Mouse (Mus musculus): ENCODE measurements around the gene Armc5.

Gene Armc5

DNA sequence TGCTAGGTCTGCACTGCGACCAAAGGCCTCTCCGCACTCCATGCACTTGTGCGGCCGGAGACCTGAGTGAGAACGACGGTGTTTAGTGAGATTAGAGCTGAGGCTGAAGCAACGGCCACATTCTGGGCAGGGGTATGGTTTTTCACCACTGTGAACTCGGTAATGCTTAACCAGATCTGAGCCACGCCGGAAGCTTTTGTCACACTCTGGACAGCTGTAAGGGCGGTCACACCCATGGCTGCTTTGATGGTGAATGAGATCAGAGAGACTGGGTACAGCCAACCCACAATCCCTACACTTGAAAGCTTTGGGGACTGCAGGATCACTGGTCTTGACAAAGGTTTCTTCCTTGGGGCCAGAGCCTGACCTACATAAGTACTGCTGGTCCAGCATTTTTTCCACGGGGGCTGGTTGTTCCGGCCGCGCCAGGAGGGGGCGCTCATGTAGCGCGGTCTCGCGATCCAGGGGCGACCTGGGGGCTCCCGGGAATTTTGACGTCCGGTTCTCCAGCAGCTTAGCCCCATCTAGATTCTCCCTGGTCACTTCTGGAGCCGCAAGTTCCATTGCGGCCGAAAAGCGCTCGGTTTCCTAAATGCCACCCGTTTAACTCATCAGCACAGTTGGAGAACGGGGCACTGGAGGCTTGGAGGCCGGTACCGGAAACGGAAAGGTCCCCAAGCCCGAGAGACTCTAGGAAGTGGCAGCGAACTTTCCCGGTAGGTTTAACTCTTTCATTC, at the start of gene Armc5:
TSS of gene Armc5 (plus strand) at position 487 of the 737 bp plus-strand sequence.
- DNase-seq (ENCODE audit: low read depth): peak; percentile 79

DNA sequence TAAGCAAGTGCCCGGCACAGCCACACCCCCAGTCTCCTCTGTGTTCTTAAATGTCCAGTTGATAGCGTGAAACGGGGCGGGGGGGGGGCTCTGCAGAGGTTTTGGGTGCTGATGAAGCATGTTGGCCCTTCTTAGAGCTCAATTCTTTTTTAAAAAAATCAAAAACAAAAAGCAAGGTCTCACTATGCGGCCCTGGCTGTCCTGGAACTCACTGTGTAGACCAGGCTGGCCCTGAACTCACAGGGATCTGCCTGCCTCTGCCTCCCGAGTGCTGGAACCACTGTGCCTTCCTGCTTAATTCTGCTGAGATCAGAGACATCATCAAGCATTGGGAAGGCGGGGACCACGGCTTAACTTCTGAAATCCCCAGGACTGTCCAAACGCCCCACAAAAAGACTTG, 35.5 kb upstream of the Armc5 start:
- no peak for DNase-seq (ENCODE audit: low read depth)

DNA sequence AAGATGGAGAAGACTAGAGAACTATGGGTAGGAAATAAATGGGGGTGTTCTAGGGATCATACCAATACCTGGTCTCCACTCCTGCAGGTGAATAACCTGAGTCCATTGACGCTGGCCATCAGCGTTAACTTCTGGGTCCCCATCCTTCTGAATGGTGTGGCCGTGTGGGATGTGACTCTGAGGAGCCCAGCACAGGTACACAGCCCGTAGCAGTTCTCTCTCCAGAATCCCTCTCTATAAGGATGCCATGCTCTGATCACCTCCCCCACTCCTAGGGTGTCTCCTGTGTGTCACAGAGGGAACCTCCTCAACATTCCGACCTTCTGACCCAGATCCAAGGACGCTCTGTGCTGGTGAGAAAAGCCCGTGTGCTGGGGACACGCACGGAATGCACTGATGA, 34.1 kb upstream of the Armc5 start:
- DNase-seq (ENCODE audit: low read depth): no peak

DNA sequence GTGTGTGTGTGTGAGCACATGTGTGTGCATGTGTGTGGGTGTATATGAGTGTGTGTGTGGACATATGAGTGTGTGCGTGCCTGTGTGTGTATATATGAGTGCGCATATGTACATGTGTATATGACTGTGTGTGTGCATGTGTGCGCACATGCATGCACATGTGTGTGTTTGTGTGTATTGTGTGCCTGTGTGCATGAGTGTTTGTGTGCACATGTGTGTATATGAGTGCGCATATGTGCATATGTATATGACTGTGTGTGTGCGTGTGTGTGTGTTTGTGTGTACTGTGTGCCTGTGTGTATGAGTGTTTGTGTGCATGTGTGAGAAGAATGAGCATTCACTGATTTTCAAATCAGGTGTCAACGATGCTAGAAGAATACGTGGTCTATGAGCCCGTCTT, 33.0 kb upstream of the Armc5 start:
- no peak for DNase-seq (ENCODE audit: low read depth)

DNA sequence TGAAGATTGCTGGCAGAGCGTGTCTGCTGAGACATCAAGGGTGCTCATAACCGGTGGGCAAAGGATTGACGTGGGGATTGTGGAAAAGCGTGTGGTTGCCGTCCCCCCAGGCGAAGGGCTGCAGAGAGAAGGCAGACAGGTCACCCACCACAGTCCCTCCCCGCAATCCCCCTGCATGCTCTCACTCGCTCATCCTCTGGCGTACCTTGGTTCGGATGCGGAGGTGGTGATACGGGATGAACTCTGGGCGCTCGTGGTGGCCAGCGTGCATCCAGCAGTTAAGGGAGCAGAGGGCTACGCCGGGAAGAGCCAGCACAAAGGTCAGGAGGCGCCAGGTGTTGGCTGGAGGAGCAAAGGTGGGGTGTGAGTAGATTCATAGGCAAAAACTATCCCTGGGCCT, 31.4 kb upstream of the Armc5 start:
- no peak for DNase-seq (ENCODE audit: low read depth)

DNA sequence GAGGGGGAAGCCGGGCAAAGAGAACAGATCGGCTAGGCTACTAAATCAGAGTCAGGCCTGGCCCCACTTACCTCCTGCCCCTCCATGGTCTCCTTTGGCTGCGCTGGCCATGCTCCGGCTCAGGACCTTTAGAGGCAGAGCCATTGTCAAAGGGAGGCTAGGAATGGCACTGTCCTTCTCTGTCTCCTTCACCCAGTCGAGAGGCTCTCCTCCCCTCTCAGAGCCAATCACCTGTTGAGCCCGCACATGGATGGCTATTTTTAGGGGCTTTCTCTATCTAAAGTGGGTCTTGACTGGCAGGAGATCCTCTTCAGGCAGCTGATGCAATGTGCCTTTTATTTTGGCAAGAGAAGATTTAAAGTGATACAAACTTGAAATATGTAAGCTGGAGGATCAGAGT, 31.0 kb upstream of the Armc5 start, which contains the start of gene Cox6a2:
TSS of gene Cox6a2 (minus strand) at position 236 of the 400 bp plus-strand sequence.
- no peak for DNase-seq (ENCODE audit: low read depth)

DNA sequence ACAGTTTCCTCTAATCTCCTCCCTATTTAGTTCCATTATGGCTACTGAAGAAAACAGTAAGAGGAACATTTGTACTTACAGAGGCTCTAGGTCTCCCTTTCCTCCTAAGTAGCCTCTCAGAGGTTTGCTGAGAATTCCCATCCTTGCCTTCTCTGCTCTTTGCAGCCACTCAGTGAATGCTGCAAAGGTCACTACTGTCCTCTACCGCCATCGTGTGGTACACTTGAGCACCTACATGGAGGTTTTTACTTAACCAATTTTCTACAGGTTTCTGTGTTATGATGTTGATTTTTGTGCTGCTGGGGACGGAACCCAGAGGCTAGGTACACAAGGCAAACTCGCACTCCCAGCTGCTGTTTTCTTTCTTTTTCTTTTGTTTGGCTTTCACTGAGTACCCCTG, 29.0 kb upstream of the Armc5 start:
- DNase-seq (ENCODE audit: low read depth): peak; percentile 83

DNA sequence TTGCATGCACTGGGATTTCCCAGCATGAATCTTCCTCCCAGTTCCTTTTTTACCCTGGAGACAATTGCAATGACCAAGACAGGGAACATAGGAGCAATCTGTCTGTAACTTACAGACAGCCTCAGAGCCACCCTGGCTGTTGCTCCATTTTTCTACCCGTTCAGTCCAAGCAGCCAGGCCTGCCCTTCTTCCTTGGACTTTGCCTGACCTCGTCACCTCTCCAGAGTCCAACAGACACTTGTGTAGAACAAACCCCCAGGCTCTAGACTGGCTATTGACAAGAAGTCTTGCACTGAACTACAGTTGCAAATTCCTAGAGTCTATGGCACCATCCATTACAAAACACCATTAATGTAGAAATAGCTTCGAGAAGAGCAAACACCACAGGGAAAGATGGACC, 27.3 kb upstream of the Armc5 start:
- no peak for DNase-seq (ENCODE audit: low read depth)

DNA sequence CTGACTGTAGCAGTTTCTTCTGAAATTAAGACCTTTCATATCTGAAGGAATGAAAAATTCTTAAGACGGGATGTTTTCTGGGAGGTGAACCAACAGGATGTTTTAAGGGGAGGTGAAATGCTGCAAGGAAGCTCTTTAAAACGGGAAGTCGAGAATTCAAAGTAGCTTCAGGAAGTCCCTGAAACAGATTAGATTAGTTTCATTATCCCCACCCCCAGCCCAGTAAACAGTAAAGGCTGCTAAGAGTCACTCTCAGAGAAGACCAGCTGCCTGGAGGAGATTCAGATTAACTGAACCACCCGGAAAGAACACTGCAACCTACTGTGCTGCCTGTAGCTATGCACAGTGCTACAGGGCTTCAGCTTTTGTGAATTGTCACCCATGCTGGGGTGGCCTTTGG, 17.2 kb upstream of the Armc5 start:
- no peak for DNase-seq (ENCODE audit: low read depth)

DNA sequence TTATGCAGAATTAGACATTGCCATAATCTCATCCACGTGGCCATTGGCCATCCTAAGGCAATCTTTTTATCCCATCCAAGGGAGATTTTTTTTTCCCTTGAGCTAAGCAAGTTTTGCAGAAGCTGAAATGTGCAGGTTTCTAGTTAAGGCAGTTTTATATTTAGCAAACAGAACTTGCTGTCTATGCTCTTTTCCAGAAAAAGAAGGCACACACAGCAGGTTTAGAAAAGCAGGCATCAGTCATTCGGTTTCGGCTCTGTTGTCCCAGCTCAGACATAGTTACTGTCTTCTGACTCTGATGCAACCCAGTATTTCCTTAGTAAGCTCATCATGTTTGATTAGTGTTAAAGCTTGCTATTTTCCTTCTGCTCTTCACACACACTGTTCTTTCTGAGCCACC, 16.2 kb upstream of the Armc5 start:
- DNase-seq (ENCODE audit: low read depth): no peak

DNA sequence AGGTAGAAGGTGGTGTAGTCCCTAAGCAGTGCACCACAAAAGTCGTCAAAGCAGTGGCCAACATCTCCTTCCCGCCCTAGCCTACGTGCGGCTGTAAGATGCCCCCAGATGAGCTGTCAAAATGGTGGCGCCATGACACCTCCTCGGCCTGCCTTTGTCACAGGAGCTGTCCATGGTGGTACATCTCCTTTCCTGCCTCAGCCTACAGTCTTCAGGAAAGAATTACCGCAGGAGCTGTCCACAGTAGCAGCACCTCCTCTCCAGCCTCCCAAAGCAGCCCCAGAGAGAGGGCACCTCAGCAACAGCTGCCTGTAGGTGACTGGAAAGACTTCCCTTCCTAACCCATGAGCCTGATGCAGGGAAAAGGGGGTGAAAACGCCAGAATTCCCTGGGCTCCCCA, 5.4 kb upstream of the Armc5 start:
- DNase-seq (ENCODE audit: low read depth): no peak

DNA sequence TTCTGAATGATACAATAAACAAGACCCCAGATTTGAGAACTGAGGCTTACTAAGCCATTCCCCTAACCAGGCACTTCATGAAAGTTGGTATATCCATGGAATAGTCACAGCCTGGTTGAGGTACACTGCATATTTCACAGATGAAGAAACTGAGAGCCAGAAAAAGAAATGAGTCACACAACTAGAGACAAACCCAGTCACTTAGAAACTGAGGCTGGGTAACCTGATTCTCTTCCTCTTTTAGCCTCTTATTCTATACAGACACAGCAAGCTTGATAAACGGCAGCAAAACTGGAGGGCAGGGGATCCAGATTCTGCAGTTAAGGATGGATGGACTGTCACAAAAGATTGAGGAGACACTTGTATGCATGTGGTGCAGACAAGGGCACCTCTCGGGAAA, 2.3 kb upstream of the Armc5 start:
- DNase-seq (ENCODE audit: low read depth): no peak

DNA sequence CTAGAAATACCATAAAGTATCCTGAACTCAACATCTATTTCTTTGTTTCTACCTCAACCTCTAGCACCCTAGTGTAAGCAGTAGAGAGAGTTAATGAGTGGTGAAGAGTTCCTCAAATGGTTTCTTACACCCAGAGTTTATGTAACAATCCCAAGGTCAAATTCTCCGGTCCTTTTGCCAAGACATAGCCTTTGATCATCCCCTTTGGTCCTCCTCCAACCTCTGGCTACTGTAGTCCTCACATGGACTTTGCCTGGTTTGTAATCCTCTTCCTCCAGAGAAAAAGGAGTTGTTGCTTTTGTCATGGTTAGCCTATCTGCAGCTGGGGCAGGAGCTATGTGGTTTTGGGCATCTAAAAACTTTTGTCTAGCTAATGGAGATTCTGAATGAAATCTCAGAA, 1.7 kb upstream of the Armc5 start:
- DNase-seq (ENCODE audit: low read depth): no peak

DNA sequence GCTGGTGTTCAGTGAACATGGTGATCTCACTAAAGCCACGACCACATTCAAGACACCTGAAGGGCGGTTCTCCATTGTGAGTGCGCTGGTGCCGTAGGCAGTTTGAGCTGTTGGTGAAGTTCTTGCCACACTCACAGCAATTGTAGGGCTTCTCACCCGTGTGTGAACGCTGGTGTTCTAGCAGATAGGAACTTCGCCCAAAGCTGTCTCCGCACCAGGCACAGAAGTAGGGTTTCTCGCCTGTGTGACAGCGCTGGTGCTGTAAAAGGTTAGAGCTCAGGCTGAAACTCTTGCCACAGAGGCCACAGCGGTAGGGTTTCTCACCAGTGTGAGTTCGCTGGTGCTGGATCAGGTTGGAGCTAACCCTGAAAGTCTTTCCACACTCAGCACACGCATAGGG, 716 bp upstream of the Armc5 start:
- DNase-seq (ENCODE audit: low read depth): no peak

DNA sequence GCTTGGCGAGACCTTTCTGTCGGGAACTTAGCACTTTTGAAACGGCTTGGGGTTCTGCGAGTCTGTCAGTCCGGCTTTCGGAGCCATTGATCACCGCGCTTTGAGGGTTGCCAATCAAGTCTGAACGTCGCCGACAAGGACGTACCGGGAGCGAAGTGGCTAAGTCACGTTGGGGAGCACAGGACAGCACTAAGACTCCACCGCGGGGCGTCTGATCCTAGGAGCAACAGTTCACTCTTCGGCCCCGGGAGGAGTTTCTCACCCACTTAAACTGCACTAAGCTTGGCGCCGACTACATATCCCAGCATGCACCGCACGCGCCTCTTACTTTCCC, 418 bp downstream of the Armc5 start:
- no peak for DNase-seq (ENCODE audit: low read depth)

DNA sequence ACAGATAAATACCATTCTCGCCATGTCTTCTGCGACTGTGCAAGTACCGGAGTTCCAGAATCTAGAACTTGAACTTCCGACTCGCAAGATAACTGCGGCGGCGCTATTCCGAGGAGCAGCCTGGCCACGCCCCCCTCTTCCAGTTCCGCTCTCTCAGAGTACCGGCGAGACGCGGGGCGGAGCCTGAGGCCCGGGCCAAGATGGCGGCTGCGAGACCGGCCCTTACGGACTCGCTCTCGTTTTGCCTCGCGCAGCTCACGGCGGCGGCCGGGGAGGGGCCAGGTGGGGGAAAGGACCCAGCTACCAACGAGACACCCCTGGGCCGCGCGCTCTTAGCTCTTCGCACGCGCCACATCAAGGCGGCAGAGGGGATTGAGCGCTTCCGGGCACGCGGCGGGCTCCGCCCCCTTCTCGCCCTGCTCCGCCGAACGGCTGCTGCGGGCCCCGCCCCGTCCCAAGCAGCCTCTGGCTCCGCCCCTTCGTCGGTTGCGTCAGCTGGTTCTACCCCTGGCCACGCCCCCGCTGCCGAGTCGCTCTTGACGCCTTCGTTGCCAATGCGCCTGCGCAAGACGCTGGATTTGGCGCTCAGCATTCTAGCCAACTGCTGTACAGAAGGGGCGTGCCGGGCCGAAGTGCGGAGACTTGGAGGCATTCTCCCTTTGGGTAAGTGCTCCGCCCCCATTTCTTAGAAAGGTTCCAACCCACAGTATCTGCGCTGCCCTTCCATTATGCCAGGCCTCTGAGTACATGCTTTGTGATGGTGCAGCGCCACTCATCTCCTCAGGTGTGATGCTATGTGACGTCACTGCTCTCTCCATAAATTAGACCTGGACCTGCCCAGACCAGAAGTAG, 1.0 kb downstream of the Armc5 start, which contains the start of gene 9130023H24Rik:
TSS of gene 9130023H24Rik (minus strand) at position 105 of the 852 bp plus-strand sequence.
- DNase-seq (ENCODE audit: low read depth): peak; percentile 100

DNA sequence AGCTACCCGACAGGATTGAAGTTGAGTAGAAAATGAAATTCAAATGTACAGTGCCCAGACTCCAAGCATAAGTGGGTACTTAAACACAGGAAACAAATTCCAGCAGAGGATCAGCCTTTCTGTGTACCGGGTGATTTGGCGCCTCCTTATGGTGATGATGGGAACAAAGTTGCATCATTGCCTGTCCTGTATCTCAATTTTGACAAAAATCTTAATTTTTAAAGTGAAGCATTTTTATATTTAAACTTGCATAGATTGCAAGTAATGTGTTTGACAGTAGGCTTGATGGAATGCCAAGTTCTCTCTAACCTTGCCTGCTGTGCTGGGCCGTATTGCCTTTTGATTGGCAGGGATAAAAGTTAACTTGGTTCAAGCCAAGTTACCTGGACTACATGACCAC, 1.8 kb downstream of the Armc5 start:
- DNase-seq (ENCODE audit: low read depth): peak; percentile 75

DNA sequence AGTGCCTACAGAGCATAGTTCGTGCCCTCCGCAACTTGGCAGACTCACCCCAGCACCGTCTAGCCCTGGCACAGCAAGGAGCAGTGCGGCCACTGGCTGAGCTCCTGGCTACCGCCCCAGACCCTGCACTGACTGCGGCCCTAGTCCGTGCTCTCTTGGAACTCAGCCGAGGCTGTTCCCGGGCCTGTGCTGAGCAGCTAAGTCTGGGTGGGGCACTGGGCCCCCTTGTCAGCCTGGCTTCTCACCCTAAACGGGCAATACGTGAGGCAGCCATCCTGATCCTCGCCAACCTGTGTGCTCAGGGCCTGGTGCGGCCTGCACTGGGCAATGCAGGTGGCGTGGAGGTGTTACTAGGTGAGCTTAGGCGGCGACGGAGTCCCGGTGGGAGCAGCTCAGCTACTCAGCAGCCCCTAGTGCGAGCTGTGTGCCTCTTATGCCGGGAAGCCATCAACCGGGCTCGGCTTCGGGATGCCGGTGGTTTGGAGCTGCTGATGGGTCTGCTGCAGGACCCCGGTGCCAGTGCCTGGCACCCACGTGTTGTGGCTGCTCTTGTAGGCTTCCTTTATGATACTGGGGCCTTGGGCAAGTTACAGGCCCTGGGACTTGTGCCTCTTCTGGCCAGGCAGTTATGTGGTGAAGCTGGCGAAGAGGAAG, 3.1 kb downstream of the Armc5 start:
- DNase-seq (ENCODE audit: low read depth): no peak

DNA sequence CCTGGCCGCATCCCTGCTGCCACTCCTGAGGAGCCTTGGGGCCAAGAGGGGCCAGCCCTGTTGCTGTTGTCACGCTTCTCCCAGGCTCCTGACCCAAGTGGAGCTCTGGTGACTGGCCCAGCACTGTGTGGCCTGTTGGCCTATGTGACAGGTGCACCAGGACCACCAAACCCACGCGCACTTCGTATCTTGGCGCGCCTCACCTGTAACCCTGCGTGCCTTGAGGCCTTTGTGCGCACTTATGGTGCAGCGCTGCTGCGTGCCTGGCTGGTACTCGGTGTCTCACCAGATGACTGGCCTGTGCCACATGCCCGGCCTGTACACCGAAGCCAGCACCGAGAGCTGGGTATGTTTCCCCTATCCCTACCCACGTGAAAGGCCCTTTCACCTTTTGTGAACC, 5.2 kb downstream of the Armc5 start:
- no peak for DNase-seq (ENCODE audit: low read depth)

DNA sequence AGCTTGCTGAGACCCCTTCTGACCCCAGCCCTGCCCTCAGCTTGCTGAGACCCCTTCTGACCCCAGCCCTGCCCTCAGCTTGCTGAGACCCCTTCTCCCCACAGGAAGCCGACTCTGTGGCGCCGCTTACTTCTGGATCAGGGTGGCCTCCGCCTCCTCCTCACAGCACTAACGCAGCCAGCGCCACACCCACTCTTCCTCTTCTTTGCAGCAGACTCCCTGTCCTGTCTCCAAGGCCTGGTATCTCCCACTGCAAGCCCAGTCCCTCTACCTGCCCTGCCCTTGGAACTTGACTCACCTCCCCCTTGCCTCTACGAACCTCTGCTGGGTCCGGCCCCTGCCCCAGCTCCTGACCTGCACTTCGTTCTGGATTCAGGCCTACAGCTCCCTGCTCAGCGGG, 6.8 kb downstream of the Armc5 start:
- no peak for DNase-seq (ENCODE audit: low read depth)

DNA sequence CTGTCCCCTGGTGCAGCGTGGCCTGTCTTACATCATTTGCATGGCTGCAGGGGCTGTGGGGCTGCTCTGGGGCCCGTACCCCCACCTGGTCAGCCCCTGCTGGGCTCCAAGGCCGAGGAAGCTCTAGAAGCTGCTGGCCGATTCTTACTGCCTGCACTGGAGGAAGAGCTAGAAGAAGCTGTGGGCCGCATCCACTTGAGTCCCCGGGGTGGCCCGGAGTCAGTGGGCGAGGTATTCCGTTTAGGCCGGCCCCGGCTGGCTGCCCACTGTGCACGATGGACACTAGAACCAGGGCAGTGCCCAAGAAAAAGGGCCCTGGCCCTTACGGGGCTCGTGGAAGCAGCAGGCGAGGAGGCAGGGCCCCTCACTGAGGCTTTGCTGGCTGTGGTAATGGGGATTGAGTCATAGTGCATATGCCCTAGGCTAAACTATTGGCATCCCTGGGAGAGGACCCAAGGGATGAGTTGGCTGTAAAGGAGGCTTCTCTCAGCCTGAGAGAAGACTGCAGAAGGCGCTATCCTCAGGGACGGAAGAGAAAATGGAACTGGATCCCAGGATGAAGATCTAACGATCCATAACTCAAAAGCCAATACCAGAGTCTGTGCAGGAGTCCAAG, 7.4 kb downstream of the Armc5 start:
- DNase-seq (ENCODE audit: low read depth): no peak

DNA sequence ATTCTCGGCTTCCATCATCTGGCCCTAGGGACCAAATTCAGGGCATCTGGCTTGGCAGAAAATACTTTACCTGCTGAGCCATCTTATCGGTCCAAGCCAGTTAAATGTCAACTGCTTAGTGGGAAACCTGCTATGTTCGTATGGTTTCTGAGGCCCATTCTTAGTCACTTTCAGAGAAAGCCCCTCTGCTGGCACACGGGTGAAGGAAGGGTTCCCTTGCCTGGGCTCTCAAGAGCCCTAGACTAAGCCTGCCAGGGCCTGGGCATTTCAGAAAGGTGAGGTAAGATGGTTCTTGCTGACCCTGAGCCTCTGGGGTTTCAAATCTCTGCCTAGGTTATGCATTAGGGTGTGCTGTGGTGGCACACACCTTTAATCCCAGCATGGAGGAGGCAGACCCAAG, 8.4 kb downstream of the Armc5 start:
- no peak for DNase-seq (ENCODE audit: low read depth)

All from naive thymus-derived CD4-positive, alpha-beta T cell, adult 2 months (primary cell).